Mouse (Mus musculus) heart, embryonic 15.5 days (tissue): ENCODE measurements at regions not wholly inside any gene's neighbourhood (a gene's known extent, or its start where the extent isn't known, plus 50 kb on each side); places are given as distances from the start of the nearest gene placed in this dataset.

Experiments
- ATAC-seq: fragments of 200-750 bp; cut with Nextera tagmentation; replicated peaks from 2 replicates; pipeline ENCODE4 v1.8.0; 2017; ENCODE audit warnings: low read depth, moderate TSS enrichment; ENCODE audit not compliant: insufficient number of reproducible peaks, insufficient read depth, low FRiP score
- H3K27ac ChIP-seq: fragments of 300-500 bp; sonication (generic); 2 replicates; pipeline ENCODE4 v1.5.1; 2015; ENCODE audit warnings: mild to moderate bottlenecking, inconsistent platforms
- H3K27me3 ChIP-seq: fragments of 300-500 bp; sonication (generic); 2 replicates; pipeline ENCODE4 v1.6.1; 2015; ENCODE audit warnings: inconsistent platforms
- H3K36me3 ChIP-seq: fragments of 300-500 bp; sonication (generic); 2 replicates; pipeline ENCODE4 v1.6.1; 2015; ENCODE audit warnings: mild to moderate bottlenecking, inconsistent platforms
- H3K4me1 ChIP-seq: fragments of 300-500 bp; sonication (generic); replicated peaks from 2 replicates; pipeline ENCODE4 v1.6.1; 2015; ENCODE audit warnings: inconsistent platforms
- H3K4me2 ChIP-seq: fragments of 300-500 bp; sonication (generic); 2 replicates; pipeline ENCODE4 v1.6.1; 2015; ENCODE audit warnings: inconsistent platforms, mild to moderate bottlenecking, moderate library complexity
- H3K4me3 ChIP-seq: fragments of 300-500 bp; sonication (generic); 2 replicates; pipeline ENCODE4 v1.5.1; 2015; ENCODE audit warnings: mild to moderate bottlenecking, inconsistent platforms
- H3K9ac ChIP-seq: fragments of 300-500 bp; sonication (generic); 2 replicates; pipeline ENCODE4 v1.6.1; 2015; ENCODE audit warnings: mild to moderate bottlenecking, inconsistent platforms
- H3K9me3 ChIP-seq: fragments of 300-500 bp; sonication (generic); replicated peaks from 2 replicates; pipeline ENCODE4 v1.6.1; 2016; ENCODE audit warnings: inconsistent platforms
- WGBS: fragments of 180-500 bp; shearing (Covaris S2); methylation state at CpG from one replicate; pipeline ENCODE4 v1.1.7; 2015; ENCODE audit warnings: mixed read lengths; 5-methylcytosine and 5-hydroxymethylcytosine counted together

- ATAC-seq: no peak
- 69% methylated on average over 10 of the region's 10 CpGs for WGBS
- no peak overlapping the region for H3K27ac ChIP-seq
- H3K4me2 ChIP-seq: no peak overlapping the region
- no peak overlapping the region for H3K9ac ChIP-seq
- H3K27me3 ChIP-seq: no peaks in the 10 kb centered on the region
- no peaks in the 10 kb centered on the region for H3K4me1 ChIP-seq
- H3K36me3 ChIP-seq: no peaks in the 10 kb centered on the region
- no peak overlapping the region for H3K4me3 ChIP-seq
- no peaks in the 10 kb centered on the region for H3K9me3 ChIP-seq
Observed at GRCm38 (mm10) chr7:95991250-95992032, 179.6 kb upstream of the Tenm4 start.

GRCm38 (mm10) chr7:95992033-95992516 is 179.0 kb upstream of the Tenm4 start:
- no peaks in the 10 kb centered on the region for H3K27me3 ChIP-seq
- no peak for ATAC-seq
- no peaks in the 10 kb centered on the region for H3K9me3 ChIP-seq
- H3K36me3 ChIP-seq: no peaks in the 10 kb centered on the region
- 81% methylated on average over 3 of the region's 3 CpGs for WGBS
- no peak overlapping the region for H3K9ac ChIP-seq
- H3K27ac ChIP-seq: no peak overlapping the region
- no peak overlapping the region for H3K4me3 ChIP-seq
- no peak overlapping the region for H3K4me2 ChIP-seq
- H3K4me1 ChIP-seq: no peaks in the 10 kb centered on the region

GRCm38 (mm10) chr7:95992521-95992920 is 178.5 kb upstream of the Tenm4 start:
- H3K27ac ChIP-seq: no peak overlapping the region
- H3K4me2 ChIP-seq: no peak overlapping the region
- no peaks in the 10 kb centered on the region for H3K9me3 ChIP-seq
- H3K27me3 ChIP-seq: no peaks in the 10 kb centered on the region
- H3K4me1 ChIP-seq: no peaks in the 10 kb centered on the region
- no peak overlapping the region for H3K4me3 ChIP-seq
- no peak for ATAC-seq
- WGBS: 74% methylated on average over 3 of the region's 3 CpGs
- no peaks in the 10 kb centered on the region for H3K36me3 ChIP-seq
- H3K9ac ChIP-seq: no peak overlapping the region

- H3K4me2 ChIP-seq: no peak overlapping the region
- no peaks in the 10 kb centered on the region for H3K36me3 ChIP-seq
- no peaks in the 10 kb centered on the region for H3K9me3 ChIP-seq
- no peak overlapping the region for H3K27ac ChIP-seq
- no peak overlapping the region for H3K9ac ChIP-seq
- no peak overlapping the region for H3K4me3 ChIP-seq
- ATAC-seq: no peak
- 68% methylated on average over 3 of the region's 3 CpGs for WGBS
- no peaks in the 10 kb centered on the region for H3K27me3 ChIP-seq
- no peaks in the 10 kb centered on the region for H3K4me1 ChIP-seq
Observed at GRCm38 (mm10) chr7:95997190-95997589, 173.9 kb upstream of the Tenm4 start.

GRCm38 (mm10) chr7:95999189-95999588 is 171.9 kb upstream of the Tenm4 start:
- H3K4me3 ChIP-seq: no peak overlapping the region
- H3K9ac ChIP-seq: no peak overlapping the region
- no peaks in the 10 kb centered on the region for H3K9me3 ChIP-seq
- H3K27ac ChIP-seq: no peak overlapping the region
- no peaks in the 10 kb centered on the region for H3K36me3 ChIP-seq
- ATAC-seq: no peak
- WGBS: 66% methylated on average over 4 of the region's 4 CpGs
- no peak overlapping the region for H3K4me2 ChIP-seq
- H3K27me3 ChIP-seq: no peaks in the 10 kb centered on the region
- H3K4me1 ChIP-seq: peaks cover 8% of the 10 kb centered on the region

- no peaks in the 10 kb centered on the region for H3K9me3 ChIP-seq
- H3K36me3 ChIP-seq: no peaks in the 10 kb centered on the region
- H3K27me3 ChIP-seq: no peaks in the 10 kb centered on the region
- no peak for ATAC-seq
- H3K27ac ChIP-seq: no peak overlapping the region
- H3K4me3 ChIP-seq: no peak overlapping the region
- peaks cover 8% of the 10 kb centered on the region for H3K4me1 ChIP-seq
- 77% methylated on average over 5 of the region's 5 CpGs for WGBS
- no peak overlapping the region for H3K4me2 ChIP-seq
- H3K9ac ChIP-seq: no peak overlapping the region
Observed at GRCm38 (mm10) chr7:96002401-96002800, 168.6 kb upstream of the Tenm4 start.

- H3K9me3 ChIP-seq: no peaks in the 10 kb centered on the region
- peaks cover 8% of the 10 kb centered on the region for H3K4me1 ChIP-seq
- no peaks in the 10 kb centered on the region for H3K36me3 ChIP-seq
- no peak for ATAC-seq
- no peaks in the 10 kb centered on the region for H3K27me3 ChIP-seq
- H3K4me3 ChIP-seq: no peak overlapping the region
- no peak overlapping the region for H3K27ac ChIP-seq
- H3K4me2 ChIP-seq: no peak overlapping the region
- no peak overlapping the region for H3K9ac ChIP-seq
- WGBS: 79% methylated on average over 2 of the region's 2 CpGs
Observed at GRCm38 (mm10) chr7:96006299-96006698, 164.7 kb upstream of the Tenm4 start.

GRCm38 (mm10) chr7:96013008-96013407 is 158.0 kb upstream of the Tenm4 start:
- Histone ChIP-seq H3K9ac (no peak overlapping the region), H3K4me3 (no peak overlapping the region), H3K27me3 (no peaks in the 10 kb centered on the region), H3K4me1 (no peaks in the 10 kb centered on the region), H3K4me2 (no peak overlapping the region), H3K27ac (no peak overlapping the region), H3K36me3 (no peaks in the 10 kb centered on the region), H3K9me3 (no peaks in the 10 kb centered on the region)
- no peak for ATAC-seq
- WGBS: 78% methylated on average over 5 of the region's 5 CpGs

- H3K27ac ChIP-seq: no peak overlapping the region
- no peaks in the 10 kb centered on the region for H3K9me3 ChIP-seq
- H3K4me2 ChIP-seq: no peak overlapping the region
- no peak overlapping the region for H3K4me3 ChIP-seq
- ATAC-seq: no peak
- no peaks in the 10 kb centered on the region for H3K27me3 ChIP-seq
- no peaks in the 10 kb centered on the region for H3K4me1 ChIP-seq
- H3K9ac ChIP-seq: no peak overlapping the region
- 61% methylated on average over 6 of the region's 6 CpGs for WGBS
- no peaks in the 10 kb centered on the region for H3K36me3 ChIP-seq
Observed at GRCm38 (mm10) chr7:96017112-96017884, 153.7 kb upstream of the Tenm4 start.

GRCm38 (mm10) chr7:96024048-96024447 is 147.0 kb upstream of the Tenm4 start:
- Histone ChIP-seq H3K4me1 (no peaks in the 10 kb centered on the region), H3K4me3 (no peak overlapping the region), H3K4me2 (no peak overlapping the region), H3K9ac (no peak overlapping the region), H3K27me3 (no peaks in the 10 kb centered on the region), H3K9me3 (no peaks in the 10 kb centered on the region), H3K27ac (no peak overlapping the region), H3K36me3 (no peaks in the 10 kb centered on the region)
- no peak for ATAC-seq
- 94% methylated on average over 3 of the region's 3 CpGs for WGBS

GRCm38 (mm10) chr7:96026781-96027418 is 144.1 kb upstream of the Tenm4 start:
- Histone ChIP-seq H3K27me3 (no peaks in the 10 kb centered on the region), H3K36me3 (no peaks in the 10 kb centered on the region), H3K27ac (no peak overlapping the region), H3K4me1 (no peaks in the 10 kb centered on the region), H3K9ac (no peak overlapping the region), H3K9me3 (no peaks in the 10 kb centered on the region), H3K4me2 (no peak overlapping the region), H3K4me3 (no peak overlapping the region)
- WGBS: 77% methylated on average over 6 of the region's 6 CpGs
- ATAC-seq: no peak
